Mouse (Mus musculus): ENCODE measurements around the gene Exd2. TPM values are rescaled to one million over a fixed set of nuclear protein-coding genes. Genes with fewer than 3 reads are reported as not detected.

Gene Exd2
- polyA plus RNA-seq, 1 experiment = 8.5 TPM

Other genes with a start within 250 kb of the Exd2 start
- gene Actn1, start 202.7 kb upstream of the Exd2 start, polyA plus RNA-seq (2012; rRNA removed) = 57.6 and 70.9 TPM in 2 replicates
- 27.2 and 28.4 TPM in 2 replicates for gene Dcaf5, start 26.5 kb upstream of the Exd2 start, polyA plus RNA-seq (2012; rRNA removed)
- gene Galnt16, start 55.2 kb downstream of the Exd2 start, polyA plus RNA-seq (2012; rRNA removed) = 3.0 and 3.9 TPM in 2 replicates
- gene Slc39a9, start 180.8 kb downstream of the Exd2 start, polyA plus RNA-seq (2012; rRNA removed) = 45.3 and 53.0 TPM in 2 replicates
- 23.6 and 31.1 TPM in 2 replicates for gene Erh, start 181.2 kb downstream of the Exd2 start, polyA plus RNA-seq (2012; rRNA removed)
- gene Plekhd1, start 229.5 kb downstream of the Exd2 start, polyA plus RNA-seq (2012; rRNA removed) = 4.5 and 6.4 TPM in 2 replicates